Mouse (Mus musculus) embryo, embryonic 10.5 days (tissue): ENCODE measurements around the gene Qser1.

ENCODE experiments used
- DNase-seq: peaks from one replicate; pipeline ENCODE4 v3.0.0-alpha.2; 2015; ENCODE audit warnings: low spot score

Qser1 gene

DNA sequence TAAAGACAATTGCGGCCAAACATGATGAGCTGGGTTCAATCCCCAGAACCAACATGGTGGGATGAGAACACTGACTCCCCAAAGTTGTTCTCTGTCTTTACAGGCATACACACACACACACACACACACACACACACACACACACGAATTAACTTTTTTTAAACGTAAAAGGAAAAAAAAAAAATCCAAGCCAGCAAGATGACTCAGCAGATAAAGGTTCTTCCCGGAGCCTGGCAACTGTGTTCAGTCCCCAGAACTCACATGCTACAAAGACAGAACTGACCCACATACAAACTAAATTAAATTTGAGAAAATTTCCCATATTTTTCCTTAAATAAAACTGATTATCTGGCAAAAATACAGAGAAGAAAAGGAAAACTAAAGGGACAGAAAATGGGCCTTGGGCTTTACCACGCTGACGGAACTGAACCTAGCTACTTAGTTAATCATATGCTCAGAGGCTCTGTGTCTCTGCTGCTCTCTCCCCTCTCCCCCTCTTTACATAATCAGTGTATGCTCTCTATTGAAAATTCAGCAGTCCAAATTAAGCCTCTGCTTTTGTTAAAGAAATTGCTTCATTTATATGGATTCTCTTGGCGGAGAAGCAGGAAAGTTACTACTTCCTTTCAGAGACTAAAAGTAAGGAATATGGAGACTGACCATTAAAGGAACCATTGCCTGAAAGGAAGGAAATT, 83.9 kb downstream of the Qser1 start:
- no peak for DNase-seq

DNA sequence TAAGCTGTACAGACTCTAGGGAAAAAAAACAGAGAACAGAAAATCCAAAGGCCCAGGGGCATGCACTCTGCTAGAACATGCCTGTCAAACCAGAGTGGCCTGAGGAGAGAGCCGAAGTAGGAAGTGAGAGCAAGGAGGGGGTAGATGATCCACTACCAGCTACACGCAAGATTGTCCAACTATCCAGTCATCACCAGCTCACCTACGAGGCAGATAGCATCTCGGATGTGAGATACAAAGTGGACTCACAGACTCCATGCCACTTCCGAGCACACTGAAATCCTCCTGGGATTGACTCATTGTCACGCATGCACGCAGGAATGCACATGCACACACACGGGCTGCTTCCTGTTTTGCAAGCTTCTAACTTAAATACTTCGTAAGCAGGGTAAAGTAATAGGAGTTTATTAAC, 84.5 kb downstream of the Qser1 start:
- DNase-seq = no peak

DNA sequence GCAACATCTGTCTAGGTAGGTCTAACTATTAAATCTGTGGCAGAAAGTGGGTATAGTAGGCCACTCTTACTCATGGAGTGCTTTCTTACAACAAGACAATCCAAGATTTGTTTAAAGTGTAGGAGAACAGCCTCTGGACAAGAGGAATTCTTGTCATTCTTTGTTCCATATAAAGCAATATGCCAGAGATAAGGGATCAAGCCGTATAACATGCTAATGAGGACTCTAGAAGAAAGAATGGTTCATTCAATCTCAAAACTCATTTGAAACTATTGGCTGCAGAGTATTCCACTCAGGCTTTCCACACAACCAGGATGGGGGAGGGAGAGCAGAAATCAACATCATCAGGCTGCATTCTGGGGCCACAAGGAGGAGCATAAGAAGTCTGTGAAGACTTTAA, 89.2 kb downstream of the Qser1 start:
- no peak for DNase-seq

DNA sequence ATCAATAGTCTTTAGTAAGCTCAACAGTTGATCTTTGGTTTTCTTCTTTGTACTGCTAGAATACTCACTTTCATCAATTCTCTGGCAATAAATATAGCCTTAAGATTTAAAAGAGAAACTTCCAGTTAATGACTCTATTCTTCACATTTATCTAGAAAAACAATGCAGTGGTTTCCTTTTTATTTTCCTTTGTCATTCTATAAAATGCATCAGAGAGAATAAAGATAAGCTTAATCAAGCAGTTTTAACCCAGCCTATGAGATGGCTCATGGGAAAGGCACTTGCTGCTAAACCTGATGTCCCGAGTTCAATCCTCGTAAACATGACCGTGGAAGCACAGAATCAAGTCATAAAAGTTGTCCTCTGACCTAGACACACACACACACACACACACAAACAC, 94.5 kb downstream of the Qser1 start:
- DNase-seq = no peak

DNA sequence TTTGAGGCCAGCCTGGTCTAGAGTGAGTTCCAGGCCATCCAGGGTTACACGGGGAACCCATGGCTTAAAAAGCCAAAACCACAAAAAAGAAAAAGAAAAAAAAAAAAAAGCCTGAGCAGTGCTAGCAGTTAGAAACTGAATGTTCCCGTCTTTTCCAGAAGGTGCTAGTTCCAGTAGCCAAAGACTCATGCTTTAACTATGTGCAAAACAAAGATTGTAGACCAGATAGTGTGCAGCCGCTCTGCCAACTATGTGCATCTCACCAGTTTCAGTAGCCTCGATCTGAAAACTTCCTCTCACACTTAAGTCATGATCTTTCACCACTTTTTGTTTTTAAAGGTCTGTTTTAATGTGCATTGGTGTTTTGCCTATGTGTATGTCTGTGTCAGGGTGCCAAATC, 98.7 kb downstream of the Qser1 start:
- DNase-seq = no peak

DNA sequence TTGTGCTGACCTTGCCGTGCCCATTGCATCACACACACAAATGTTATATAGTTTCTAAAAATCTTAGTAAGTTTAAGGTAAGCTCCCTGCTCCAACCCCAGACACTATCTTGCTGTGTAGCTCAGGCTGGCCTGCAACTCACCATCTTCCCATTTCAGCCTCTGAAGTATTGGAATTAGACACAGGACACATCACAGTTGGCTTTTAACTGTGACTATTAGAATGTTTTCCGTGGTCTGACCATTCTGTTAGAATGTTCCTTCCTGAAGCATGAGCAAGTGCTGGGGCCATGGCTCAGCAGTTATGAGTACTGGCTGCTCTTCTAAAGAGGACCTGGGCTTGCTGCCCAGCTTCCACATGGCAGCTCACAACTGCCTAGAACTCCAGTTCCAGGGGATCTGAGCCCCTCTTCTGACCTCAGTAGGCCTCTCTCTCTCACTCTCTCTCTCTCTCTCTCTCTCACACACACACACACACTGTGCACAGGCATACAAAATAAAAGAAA, 99.3 kb downstream of the Qser1 start:
- no peak for DNase-seq

DNA sequence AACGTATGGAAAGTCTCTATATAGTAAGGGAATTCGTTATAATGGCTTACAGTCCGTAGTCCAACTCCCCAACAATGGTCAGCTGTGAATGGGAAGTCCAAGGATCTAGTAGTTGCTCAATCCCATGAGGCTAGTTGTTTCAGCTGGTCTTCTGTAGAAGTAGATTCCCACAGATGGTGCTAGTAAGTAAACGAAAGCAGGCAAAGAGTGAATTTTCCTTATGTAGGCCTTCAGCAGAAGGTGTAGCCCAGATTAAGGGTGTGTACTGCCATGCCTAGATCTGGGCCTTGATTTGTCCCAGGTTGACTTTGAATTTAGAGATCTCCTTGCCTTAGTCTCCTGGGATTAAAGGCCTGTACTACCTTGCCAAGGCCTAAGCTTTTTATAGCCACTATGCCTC, 100.3 kb downstream of the Qser1 start, which contains the start of gene Pin1rt1:
Gene Pin1rt1 (minus strand): TSS at position 101 of the 400 bp plus-strand sequence.
- DNase-seq = no peak

DNA sequence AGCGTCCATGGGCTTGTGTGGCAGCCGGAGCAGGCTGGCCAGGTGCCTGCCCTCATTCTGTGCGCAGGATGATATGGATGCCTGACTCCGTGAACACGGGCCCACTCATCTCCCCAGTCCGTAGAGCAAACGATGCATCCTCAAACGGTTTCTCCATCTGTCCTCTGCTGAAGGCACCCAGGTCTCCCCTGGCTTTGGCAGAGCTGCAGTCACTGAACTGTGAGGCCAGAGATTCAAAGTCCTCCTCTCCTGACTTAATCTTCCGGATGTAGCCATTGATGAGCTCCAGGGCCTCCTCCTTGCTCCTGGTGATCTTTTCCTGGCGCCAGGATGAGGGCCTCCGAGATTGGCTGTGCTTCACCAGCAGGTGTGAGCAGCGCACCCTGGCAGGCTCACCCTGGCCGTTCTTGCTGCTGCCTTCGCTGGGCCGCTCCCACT, 102.3 kb downstream of the Qser1 start:
- peak; percentile 5 for DNase-seq

DNA sequence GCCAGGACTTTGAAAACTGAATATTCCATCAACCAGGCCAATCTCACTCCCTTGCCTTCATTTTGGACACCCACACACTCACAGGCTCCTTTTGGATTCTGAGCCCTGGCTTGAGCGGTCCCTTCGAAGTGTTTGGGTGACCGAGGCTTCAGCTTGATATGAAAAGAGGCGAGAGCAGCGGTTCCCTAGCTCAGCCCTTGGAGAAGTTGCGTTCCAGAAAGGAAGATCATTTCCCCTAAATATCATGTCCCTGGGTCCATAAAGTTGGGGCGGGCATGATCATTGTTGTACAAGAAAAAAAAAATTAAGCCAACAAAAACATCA, 104.1 kb downstream of the Qser1 start:
- peak; percentile 79 for DNase-seq

DNA sequence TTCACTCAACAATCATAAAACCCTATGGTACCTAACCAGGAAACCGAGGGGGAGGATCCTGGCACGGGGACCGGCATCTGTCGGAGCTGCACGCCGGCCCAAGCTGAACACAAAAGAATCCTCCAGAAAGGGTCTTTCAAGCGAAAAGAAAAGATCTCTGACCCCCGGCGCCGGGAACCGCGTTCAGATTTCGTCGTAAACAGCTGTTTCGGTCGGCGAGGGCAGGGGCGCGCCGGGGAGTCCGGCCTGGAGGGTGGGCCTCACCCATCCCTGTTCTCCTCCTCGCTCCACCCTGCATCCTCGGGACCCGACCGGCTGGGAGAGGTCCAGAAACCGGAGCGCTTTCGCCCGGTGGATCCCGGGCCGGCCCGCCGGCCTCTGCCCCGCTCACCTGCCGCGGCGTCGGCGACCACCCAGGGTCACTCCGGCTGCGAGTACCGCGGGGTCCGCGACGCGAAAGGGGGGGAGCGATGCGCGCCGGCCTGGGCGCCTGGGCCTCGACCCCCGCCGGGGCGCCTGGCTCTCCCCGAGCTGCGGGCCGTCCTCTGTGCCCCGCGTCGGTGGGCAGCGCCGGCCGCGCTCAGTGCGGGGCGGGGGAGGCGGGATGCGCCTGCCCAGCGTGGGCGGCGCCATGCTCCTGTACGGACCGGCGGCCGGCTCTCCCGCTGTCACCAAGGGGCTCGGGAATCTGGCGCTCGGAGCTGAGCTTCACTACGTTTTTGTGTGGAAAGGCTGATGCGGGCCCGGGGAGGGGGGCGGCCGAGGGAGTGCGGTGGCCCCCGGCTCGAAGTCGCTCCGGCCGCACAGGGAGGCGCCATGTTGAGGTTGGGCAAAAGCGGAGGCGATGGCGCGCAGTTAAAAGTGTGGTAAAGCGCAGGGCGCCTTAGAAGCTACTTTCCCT, 104.7 kb downstream of the Qser1 start, which contains the start of gene Tcp11l1:
Gene Tcp11l1 (minus strand): TSS at position 585 of the 901 bp plus-strand sequence.
- DNase-seq = peak; percentile 72

DNA sequence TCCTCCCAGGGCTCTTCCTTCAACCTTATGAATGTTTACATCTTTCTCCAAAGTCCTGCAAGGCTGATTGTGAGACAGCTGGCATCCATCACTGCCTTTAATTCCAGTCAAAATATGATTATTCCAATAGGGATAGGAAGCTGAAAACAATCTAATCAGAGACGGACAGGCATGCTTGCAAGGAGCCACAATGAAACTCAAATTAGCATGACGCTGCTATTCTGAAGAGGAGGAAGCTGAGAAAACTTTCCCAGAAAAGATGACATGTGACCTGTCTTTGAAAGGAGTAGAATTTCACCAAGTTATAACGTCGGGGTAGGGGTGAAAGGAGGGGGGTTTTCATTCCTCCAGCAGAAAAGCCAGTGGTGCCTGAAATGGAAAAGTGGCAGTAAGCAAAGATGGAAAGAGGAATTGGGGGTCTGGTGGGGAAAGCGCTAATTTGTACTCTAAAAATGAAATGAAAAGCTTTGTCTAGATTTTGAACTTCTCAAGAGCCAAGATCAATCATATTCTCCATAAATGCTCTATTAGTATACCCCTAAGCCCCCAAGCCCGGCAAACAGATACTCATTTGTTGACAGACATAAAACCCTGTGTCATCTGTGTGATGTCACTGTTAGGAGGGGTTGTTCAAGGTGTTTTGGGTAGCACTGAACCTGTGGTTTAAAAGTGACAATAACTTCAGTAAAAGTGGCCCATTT, 105.7 kb downstream of the Qser1 start:
- DNase-seq = peak; percentile 45

DNA sequence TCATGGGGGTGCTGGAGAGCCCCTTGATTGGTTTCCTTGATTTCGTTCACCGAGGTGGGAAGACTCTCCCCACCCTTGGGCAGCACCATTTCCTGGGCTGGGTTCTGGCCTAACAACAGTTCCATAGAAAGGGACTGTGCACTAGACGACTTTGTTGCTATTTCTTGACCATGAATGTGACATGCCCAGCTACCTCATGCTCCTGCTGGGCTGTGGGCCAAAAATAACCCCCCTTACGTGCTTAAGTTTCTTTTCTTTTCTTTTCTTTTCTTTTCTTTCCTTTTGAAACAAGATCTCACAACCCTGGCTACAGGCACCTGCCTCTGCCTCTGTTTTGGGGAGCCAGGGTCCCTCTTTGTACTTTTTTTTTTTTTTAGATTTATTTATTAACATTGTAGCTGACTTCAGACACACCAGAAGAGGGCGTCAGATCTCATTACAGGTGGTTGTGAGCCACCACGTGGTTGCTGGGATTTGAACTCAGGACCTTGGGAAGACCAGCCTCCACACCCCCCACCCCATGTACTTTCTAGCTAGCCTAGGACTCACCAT, 106.7 kb downstream of the Qser1 start:
- DNase-seq = no peak
